Mouse (Mus musculus): ENCODE data around the gene Olfr1446.

The Olfr1446 gene

DNA sequence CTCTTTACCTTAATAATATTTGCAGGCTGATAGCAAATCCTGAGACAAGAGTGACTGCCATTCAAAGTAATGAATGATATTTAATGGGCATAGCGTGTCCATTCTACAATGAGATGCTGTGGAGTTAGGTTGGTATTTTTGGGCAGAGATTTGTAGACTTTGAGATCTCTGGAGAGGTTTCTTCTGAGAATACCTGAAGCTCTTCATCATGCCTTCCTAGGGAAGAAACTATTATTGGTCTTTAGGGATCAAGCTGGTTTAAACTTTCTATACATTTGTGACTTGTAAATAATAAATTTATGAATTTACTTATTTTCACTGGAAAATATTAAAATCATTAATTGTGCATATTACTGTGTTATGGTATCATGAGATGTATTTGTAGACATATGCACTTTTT, at the start of gene Olfr1446:
TSS of gene Olfr1446 (minus strand) at position 101 of the 400 bp plus-strand sequence.
- no peak for DNase-seq

DNA sequence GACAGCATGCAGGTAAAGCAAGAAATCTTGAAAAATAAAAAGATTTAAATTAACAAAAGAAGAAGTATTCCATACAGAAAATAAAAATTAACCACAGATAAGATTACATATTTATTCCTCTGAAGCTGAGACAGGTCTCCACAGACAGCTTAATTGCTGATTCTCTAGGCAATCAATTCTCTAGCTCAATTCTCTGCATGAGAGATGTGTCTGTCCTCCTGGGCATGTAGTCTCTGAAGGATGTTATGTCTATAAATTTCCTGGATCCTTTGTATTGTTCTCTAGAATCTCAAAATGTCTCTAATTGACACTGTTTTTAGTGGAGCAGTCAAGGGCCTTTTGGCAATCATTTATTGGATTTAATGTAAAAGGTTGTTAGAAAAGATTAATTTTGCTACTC, 37.2 kb upstream of the Olfr1446 start, which contains the start of gene Olfr1449:
TSS of gene Olfr1449 (plus strand) at position 301 of the 400 bp plus-strand sequence.
- DNase-seq, result no peak

DNA sequence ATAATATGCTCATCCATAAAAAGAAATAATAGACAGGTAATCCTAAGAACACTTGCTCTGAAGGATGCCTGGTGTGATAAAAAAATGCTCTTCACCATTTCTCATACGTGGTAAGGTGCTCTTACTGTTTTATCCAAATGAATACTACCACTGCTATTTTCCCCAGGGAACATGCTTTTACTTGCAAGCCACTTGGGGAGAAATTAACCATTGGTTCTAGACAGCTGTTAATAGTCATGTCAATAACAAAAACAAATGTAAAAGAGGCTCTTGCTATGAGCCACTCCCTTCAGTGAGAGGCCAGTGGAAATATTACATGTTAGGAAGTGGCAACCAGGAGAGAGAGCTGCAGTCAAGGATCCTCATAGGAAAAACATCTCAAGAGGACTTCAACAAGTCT, 31.0 kb upstream of the Olfr1446 start, which contains the start of gene Olfr1448:
TSS of gene Olfr1448 (minus strand) at position 101 of the 400 bp plus-strand sequence.
- DNase-seq, result no peak

DNA sequence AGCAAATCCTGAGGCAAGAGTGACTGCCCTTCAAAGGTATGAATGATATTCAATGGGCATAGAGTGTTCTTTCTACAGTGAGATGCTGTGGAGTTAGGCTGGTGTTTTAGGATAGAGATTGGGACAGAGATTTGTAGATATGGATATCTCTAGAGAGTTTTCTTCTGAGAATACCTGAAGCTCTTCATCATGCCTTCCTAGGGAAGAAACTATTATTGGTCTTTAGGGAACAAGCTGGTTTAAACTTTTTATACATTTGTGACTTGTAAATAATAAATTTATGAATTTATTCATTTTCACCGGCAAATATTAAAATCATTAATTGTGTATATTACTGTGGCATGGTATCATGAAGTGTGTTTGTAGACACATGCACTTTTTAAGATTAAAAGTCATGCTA, 10.3 kb upstream of the Olfr1446 start, which contains the start of gene Olfr1447:
TSS of gene Olfr1447 (minus strand) at position 101 of the 400 bp plus-strand sequence.
- no peak for DNase-seq

DNA sequence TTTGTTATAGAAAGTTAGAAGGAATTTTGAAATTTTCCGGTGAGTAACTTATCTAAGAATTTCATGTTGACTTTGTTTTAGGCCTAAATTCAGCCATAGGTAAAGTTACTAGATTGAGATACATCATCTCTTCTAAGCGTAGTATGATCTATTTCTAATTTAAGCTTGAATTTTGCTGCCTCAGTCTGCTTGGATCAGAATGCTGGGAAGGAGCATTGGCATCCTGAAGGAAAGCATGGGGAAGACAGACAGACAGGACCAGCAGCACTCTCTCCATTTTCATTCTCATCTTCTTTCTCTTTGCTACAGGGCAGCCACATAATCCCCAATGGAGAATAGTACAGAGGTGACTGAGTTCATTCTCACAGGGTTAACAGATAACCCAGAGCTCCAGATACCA, 9.8 kb downstream of the Olfr1446 start, which contains the start of gene Olfr1445:
TSS of gene Olfr1445 (plus strand) at position 301 of the 400 bp plus-strand sequence.
- no peak for DNase-seq

DNA sequence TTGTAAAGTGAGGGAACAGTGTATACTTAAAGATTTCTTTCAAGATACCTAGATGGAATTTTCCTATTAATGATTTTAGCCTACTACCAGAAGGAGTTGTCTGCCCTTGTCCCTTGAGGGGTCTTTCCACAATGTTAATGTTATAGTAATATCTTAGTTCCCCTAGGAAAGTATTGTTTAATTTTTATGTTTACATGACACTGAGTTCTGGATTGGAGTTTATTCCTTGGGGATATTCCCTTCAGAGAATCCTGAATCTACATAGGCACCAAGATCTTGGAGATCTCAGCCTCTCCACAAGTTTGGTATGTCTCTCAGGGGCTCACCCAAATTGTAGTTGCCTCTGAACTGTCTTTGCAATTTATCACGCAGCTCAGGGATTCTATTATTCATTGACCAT, 36.3 kb downstream of the Olfr1446 start, which contains the start of gene Olfr1444:
TSS of gene Olfr1444 (plus strand) at position 301 of the 400 bp plus-strand sequence.
- no peak for DNase-seq

DNA sequence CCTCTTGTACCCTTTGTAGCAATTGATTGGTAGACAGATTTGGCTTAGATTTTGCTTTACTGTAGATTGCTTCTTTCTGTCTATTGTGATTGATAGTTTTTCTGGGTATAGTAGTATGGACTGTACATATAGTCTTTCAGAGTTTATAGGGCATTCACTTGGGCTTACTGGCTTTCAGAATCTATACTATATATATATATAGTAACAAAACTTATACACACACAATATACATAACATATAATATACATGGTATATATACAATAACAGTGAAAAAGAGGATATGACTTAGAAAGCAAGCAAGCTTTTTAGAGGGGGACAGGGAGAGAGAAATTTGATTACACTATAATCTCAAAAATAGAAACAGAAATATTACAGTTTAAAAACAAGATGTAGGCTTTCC, 46.9 kb downstream of the Olfr1446 start, which contains the start of gene Gm5244:
TSS of gene Gm5244 (plus strand) at position 301 of the 400 bp plus-strand sequence.
- DNase-seq, result no peak

DNA sequence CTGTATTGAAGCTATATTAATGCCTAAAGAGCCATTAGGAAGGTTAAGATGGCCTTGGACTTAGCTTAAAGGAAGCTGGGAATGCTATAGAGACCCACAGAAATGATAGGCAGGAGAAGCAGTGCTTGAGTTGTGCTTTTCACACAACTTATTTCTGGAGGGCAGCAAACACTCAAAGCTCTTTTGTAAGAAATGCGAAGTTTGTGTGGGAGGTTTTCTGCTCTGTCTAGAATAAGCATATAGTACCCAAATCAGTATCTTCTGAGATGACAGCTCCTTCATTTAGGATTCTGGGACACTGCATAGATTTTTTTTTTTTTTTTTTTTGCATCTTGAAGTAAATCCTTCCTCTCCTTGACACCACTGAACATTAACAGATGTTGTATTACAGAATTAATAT, 54.8 kb downstream of the Olfr1446 start:
- DNase-seq, result no peak
